Mouse (Mus musculus) lung, adult 2 months (tissue): ENCODE measurements around the gene Adam26a.
"Not testable (repeated sequence)": the region's sequence is repeated elsewhere in the genome, so short reads cannot be mapped to it uniquely, and the experiment has no call there.

Experiments
- CTCF ChIP-seq: fragments of 200-500 bp; IDR thresholded peaks from 2 replicates; pipeline ENCODE4 v1.5.1; 2011; ENCODE audit warnings: mild to moderate bottlenecking, low read length, control low read depth; ENCODE audit not compliant: insufficient read depth
- POLR2A ChIP-seq: fragments of 200-500 bp; IDR thresholded peaks from 2 replicates; pipeline ENCODE4 v1.6.1; 2011; ENCODE audit warnings: low read depth, mild to moderate bottlenecking, control low read depth, low read length, borderline replicate concordance; ENCODE audit errors: extremely low read depth

- TF ChIP-seq CTCF, POLR2A: not testable (repeated sequence)
Measured at GRCm38 (mm10) chr8:43603657-43604056, 27.1 kb upstream of the Adam26a start.
